Mouse (Mus musculus) lung, adult 2 months (tissue): ENCODE measurements around the gene Tlr5.

Experiments
- CTCF ChIP-seq: fragments of 200-500 bp; IDR thresholded peaks from 2 replicates; pipeline ENCODE4 v1.5.1; 2011; ENCODE audit warnings: mild to moderate bottlenecking, low read length, control low read depth; ENCODE audit not compliant: insufficient read depth
- POLR2A ChIP-seq: fragments of 200-500 bp; IDR thresholded peaks from 2 replicates; pipeline ENCODE4 v1.6.1; 2011; ENCODE audit warnings: low read depth, mild to moderate bottlenecking, control low read depth, low read length, borderline replicate concordance; ENCODE audit errors: extremely low read depth

GRCm38 (mm10) chr1:182909066-182909465, 45.5 kb upstream of the Tlr5 start:
- no peak for TF ChIP-seq CTCF
- TF ChIP-seq POLR2A, result no peak
